Mouse (Mus musculus) layer of hippocampus, postnatal 10 days (tissue): ENCODE data around the gene Idnk. TPM values are rescaled to one million over a fixed set of nuclear protein-coding genes. Genes with fewer than 3 reads are reported as not detected.
"Not testable (repeated sequence)": the region's sequence is repeated elsewhere in the genome, so short reads cannot be mapped to it uniquely, and the experiment has no call there.

Experiments
- DNase-seq, 2 experiments: peaks; one replicate each; pipeline ENCODE4 v3.0.0; 2021; ENCODE audit warnings: low spot score in 2 of 2
- total RNA-seq, 2 experiments: library from RNA; stranded (reverse); gene quantifications; 2 replicates each; pipeline ENCODE4 v1.2.3; 2021

The Idnk gene
- total RNA-seq, 2 experiments from 2014 or later, result 29.2 to 33.3 TPM

DNA sequence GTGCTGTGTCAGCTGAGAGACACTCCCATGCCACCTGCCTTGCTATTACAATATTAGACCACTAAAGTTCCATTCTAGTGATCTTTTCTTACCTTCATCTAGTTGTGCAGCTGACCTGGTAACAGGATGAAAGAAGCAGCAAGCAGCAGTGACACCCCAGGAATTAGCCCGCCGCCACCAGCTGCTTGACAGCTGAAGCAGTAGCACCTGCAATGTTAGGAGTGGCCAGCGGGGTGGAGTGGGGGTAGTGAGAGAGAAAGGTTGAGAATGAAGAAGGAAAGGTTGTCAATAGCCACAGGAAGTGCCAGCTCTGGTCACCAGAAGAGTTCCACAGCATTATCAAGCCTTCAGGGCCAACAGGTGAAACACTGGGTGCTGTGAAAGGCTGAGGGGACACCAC, 25.8 kb upstream of the Idnk start:
- no peak for DNase-seq

DNA sequence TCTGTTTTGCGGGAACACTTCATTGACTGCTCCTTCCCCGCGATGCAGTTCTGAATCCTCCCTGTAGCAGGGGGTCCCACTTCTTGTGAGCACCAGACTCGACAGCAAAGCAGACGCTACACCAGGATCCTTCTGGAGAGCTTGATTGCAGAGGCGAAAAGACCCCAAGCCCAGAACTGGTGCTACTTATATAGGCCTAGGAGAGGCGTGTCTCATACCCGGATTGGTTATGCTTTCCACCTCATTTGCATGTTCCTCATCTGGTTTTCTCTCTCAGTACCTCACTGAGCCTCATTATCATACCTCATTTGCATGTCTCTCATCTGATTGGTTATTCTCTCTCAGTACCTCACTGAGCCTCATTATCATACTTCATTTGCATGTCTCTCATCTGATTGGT, 10.8 kb upstream of the Idnk start:
- not testable (repeated sequence) for DNase-seq

DNA sequence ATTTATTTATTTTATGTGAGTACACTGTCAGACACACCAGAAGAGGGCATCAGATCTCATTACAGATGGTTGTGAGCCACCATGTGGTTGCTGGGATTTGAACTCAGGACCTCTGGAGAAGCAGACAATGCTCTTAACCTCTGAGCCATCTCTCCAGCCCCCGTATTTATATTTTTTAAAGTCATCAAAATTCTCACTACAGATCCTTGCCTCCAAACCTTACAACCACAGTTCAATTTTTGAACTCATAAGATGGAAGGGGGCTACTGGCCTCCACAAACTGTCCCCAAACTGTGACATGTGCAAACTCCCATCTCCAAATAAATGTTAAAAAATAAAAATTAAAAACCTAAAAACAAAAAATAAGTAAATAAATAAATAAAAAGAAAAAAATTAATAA, 9.7 kb upstream of the Idnk start:
- no peak for DNase-seq

DNA sequence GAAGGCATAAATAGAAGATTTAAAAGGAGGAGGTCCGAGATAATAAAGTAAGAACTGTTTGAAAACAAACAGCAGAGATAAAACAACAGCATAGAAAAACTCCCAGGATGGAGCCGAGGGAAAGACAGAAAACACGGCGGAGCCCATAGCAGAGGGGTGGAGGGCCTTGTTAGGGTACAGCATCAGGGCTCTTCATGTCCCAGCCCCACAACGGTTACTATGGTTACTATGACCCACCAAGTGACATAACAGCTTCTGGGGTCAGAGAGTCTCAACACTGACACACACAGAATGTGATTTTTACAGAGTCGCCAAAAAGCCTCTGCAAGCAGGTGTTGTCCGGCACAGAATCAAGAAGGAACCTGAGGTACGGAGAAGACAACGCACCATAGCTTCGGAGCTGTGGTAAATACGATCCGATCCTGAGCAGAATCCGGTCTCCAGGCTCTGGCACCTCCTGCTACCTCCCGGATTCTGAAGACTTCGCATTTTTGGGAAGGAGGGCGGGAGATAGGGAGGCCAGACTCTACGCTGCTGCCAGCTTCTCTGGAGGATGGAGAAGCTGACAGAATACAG, 9.1 kb upstream of the Idnk start:
- DNase-seq, result peak; percentile 20 to 34

DNA sequence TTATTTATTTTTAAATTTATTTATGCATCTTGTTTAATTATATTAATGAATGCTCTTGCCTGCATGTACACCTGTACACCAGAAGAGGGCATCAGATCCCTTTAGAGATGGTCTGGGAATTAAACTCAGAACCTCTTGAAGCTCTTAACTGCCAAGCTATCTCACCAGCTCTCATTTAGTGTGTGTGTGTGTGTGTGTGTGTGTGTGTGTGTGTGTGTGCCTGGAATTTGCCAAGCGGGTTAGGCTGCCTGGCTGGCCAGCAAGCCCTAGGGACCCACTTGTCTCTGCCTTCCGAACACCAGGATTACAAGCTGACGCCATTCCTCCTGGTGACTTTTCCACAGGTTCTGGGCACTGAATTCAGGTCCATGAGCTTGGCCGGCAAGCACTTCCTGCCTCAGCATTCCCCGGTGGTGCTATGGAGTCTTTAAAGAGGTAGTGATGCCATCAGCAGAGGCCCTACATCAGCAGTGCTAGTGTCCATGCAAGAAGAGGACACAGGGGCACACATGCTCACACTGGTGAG, 8.4 kb upstream of the Idnk start:
- DNase-seq, result no peak

DNA sequence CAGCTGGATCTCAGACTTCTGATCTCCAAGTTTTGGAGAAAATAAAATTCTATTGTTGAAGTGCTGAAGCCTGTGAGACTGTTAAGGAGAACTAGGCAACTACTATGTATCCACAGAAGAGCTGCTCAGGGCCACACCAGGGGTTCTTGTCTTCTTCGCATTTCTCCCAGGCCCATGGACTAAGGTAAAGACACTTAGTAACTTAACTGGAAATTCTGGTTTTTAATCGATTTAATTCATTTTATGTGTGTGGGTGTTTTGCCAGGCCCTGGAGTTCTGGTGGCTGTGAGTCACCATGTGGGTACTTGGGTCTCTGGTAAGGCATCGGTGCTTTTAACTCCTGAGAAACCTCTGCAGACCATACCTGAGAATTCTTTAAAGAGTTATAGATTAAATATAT, 7.8 kb upstream of the Idnk start:
- DNase-seq, result no peak

DNA sequence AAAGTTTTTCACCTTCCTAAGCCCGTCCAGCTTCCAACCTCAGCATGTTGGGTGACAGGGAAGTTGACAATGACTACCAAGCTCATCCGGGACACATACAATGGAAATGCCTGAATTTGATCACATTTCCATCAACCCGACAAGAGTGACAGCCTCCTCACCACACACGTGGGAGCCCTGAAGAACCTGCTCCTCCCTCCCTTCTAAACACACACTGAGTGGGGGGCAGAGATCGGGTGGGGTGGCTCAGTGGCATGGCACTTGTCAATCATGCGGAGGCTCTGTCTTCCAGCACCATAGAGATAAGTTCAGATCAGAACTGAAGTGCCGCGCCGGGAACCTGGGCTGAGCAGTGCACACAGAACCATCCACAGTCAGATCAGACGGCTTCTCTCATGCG, 7.0 kb upstream of the Idnk start:
- no peak for DNase-seq

DNA sequence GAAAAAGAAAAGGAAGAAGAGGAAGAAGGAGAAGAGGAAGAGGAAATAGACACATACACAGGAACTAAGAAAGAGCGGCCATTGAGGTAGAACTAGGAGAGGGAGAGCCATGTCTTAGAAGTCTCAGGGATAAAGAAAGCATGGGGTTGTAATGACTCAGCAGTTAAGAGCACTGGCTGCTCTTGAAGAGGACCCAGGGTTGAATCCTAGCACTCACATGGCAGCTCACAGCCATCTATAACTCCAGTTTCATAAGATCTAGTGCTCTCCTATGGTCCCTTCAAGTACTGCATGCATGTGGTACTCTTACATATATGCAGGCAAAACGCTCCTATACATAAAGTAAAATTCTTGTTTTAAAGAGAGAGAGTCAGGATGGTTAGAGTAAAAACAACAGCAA, 1.4 kb upstream of the Idnk start:
- DNase-seq, result no peak

DNA sequence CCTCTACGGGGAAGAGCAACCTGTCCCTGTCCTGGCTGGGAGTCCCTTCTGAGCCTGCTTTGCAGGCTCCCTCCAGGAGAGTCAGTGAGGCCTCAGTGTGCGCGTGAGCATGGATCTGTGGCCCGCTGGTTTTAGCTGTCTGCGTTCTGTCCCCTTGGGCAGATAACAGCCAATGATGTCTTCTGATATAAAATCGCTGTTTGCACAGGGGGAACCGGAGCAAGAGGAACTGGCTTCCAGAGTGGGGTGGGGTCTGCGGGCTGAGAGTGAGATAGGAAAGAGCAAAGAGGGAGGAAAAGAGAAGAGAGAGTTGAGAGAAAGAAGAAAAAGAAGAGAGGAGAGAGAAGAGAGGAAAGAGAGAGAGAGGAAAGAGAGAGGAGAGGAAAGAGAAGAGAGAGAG, 413 bp upstream of the Idnk start:
- no peak for DNase-seq

DNA sequence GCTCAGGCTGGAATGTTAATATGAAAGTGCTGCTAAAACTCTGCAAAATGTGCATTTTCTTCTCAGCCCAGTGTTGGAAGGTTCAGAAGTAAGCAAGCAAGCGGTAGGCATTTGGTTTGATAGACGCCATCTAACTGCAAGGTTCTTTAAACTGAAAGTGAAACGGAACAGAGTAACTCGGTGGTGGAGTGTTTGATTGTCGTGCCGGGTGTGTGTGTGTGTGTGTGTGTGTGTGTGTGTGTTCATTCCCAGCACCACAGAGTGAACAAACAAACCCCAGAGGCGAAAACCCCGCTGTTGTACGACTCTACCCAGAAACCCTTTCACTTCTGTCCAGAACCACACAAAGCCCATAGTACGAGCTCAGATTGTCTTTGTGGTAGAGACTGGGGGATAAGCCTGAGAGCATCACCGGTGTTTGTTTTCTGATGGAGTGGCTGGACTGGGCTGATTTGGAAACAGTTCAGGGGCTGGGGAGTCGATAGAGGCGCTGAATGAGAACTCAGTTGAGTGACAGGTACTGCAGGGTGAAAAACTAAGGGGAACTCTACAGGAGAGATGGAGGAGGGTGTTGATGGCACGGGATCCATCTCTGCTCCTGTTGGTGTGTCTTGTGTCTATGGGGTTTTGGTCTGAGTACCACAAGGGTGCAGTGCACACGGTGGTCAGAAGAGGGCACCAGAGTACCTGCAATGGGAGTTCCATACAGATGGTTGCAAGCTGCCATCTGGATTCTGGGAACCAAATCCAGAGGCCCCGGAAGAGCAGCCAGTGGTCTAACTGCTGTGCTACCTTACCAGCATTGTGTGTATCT, 857 bp downstream of the Idnk start:
- DNase-seq, result peak; percentile 92 to 94

DNA sequence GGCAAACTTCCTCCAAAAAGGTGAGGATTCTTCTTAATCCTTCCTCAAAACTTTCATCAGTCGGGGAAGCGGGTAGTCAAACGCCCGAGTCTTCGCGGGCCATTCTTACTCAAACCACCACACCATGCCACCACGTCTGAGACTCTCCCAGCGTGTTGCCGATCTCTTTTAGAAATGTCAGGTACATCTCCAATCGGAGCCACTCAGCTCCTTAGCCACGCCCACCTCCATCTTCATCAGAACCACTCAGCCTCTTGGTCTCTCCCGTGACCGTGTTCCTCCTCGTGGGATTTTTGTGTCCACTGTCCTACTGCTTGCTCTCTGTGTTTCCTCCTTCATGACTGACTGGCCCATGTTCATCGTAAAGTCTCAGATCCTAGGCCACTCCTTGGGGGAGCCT, 3.3 kb downstream of the Idnk start:
- DNase-seq, result no peak

DNA sequence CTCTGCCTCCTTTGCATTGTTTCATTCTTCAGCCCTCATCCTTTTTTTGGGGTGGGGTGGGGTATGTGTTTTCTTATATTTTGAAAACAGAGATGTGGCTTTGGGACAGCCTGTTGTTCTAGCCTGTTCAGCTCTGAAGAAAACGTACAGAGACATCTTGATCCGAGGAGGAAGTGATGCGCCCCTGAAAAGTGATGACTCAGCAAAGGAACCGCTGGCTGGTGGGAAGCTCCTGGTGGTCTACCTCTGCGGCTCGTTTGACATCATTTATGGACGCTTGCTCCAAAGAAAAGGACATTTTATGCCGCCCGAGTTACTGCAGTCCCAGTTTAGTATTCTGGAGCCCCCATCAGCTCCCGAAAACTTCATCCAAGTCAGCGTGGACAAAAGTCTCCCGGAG, 5.9 kb downstream of the Idnk start:
- no peak for DNase-seq

DNA sequence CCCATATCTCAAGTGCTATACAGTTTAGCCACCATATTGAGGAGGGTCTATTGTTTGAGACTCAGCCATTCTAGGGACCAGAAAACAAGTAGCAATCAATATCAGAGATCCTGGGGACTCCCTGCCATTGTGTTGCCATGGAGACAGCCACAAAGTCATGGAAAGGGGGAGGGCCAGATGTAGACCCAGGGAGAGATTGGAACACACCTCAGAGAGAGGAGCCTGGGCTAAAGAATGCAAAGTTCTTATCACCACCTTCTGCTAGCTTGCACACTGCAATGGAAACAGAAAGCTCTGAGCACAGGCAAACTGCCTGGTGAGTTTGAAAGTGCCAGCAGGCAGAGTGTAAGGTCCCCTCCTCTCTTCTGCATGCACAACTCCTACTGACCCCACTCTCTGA, 10.7 kb downstream of the Idnk start:
- DNase-seq, result no peak

DNA sequence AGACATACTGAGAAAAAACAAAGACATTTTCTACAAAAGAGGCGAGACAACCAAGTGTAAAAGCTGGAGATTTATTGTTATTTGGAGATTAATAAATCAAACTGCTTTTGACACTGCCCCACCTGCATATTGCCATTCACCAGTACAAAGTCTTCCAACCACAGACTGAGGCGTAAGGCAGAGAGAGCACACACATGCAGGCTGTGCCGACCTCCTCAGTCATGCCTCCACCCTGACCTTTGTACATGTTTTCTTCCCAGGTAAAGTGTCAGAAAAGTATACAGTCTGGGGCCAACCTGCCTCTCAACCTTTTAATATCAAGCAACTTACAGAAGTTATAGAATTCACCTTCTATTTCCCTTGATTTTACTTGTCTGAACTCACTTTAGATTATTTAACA, 18.7 kb downstream of the Idnk start:
- DNase-seq, result no peak

DNA sequence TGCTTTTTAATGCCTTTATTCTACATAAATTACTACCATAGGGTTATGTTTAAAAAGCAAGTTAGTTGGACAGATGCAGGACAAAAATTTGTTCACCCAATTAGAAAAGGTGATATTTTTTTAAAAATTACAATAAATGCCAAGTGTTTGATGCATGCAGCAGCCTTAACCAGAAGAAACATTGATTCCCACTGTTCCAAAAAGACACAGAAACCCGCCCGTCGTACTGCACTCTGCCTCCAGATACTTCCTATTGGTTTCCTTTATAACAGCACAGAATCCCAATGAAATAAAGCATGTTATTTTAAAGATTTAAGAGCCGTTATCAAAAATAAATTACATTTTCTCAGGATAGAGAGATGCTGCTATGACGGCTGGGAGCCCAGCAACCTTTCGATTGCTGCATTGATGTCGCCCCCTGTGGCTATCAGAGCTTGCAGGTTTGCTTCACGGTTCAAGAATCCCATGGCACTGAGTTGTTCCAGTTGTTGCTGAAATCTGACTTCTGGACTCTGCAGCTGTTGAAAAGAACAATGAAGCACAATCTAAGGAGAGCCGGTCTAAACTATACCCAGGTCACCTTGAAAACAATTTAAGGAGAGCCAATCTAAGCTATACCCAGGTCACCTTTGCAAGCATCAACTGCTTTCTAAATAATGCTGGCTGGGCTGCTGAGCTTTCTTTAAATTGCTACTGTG, 20.2 kb downstream of the Idnk start:
- peak; percentile 100 for DNase-seq

DNA sequence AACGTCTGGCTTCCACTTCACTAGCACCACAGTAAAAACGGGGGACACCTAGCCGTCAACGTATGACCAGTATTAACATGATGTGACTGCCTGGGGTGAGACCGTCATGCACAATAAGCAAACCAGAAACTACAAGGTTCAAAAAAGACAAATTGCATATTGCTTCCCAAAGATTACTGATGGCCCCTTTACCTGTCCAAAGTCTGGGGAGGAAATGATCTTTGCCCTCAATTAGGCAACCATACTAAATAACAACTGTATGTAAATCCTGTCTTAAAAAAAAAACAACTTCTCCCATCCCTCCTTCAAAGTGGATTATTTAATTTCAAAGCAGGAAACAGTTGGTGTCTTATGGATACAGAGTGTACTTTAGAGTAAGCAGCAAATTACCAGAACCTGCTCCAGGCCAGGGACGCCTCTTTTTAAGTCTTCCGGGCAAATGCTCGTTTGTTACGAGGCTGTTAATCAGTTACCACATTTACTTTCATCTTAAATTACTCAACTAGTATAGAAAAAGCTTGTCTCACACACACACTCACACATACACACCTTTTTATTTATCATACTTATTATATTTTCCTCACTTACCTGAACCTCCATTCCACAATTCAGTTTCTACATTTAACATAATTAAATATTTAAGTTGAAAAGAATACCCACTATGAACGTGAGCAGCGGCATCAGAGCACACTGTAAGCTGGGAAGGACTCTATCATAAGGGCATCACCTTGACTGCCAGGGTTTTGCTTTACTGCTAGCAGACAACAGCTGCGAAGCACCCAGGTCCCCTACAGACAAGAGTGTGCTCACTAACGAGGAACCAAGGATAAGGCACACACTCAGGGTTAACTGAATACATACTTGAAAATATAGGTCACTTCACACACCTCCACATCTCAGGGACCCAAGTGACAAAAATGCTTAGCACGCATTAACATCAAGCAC, 24.4 kb downstream of the Idnk start:
- no peak for DNase-seq

DNA sequence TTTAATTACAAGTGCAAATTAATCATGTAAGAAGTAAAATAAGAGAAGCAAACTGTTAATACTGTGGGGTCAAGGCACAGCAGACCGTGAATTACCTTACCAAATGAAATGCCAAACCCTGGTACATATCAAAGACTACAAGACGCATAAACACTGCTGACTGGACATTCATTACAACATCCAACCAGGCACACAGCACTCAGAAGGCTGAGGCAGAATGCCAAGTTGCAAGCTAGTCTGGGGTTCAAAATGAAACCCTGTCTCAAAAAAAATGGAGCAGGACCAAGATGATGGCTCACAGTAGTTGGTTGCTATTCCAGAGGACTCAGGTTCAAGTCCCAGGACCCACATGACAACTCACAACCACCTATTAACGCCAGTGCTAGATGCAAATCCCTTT, 26.7 kb downstream of the Idnk start:
- DNase-seq, result no peak

DNA sequence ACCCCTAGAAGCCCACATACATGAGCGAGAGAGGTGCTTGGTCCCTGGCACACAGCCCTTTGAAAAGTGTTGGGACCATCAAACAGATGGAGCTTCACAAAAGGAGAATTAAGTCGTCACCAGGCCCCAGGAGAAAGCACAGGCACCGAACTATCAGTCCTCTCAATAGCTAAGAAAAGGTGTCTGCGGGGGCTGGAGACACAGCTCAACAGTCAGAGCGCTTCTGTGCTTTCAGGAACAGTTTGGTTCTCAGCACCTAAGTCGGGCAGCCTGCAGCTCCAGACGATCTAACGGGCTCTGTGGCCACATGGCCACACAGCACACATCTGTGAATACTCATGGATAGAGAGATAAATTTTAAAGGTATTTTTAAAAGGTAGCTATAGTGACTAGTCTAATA, 28.8 kb downstream of the Idnk start:
- DNase-seq, result no peak

DNA sequence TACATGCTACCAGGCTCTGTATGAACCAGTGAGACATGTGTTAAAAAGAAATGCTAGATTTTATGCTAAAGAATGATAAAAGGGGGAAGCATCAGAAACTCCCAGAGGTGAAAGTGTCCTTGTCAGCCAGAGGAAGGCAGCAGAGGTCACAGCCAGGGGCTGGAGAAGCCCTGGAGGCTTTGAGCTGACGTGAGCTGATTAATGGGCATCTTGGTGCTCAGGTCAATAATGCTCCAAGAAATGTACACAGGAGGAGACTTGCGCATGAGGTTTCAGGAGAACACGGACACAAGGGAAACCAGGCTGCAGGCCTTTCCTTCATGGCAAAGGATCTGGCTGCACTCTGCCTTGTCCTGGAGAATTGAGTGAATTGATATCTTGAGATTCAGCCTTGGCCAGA, 30.3 kb downstream of the Idnk start:
- DNase-seq, result no peak

DNA sequence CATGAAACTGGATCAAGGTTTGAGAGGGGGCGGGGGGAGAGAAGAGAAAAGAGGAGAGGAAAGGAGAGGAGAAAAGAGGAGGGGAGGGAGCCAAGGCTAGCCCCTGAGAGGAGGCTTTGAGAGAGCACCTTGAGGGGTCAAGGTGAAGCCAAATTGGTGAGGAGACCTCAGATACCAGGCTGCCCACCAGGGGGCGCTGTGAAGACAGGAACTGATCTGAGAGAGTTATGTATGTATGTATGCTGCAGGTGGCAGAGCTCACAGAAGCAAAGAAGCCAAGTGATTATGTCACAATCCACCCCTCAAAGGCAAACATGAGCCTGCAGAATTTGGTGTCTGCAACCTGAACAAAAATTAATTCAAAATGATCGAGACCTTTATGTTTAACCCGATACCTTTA, 31.0 kb downstream of the Idnk start:
- peak; percentile 82 to 83 for DNase-seq

DNA sequence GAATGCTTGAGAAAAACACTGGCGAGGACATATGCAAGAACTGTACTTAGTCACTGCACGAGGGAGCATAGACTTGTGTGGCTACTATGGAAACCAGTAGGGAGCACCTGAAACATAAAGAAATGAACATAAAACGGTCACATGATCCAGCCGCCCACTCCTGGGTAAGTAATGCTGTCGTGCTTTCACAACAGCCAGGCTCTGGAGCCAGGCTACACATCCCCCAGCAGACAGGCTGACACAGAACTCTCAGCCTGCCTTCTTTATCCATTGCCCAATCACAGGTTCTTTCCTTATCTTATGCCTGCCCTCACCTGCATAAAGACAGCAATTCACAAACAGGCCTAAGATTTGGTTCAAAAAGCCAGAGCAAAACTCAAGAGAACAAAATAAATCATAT, 32.0 kb downstream of the Idnk start:
- DNase-seq, result no peak
